Mouse (Mus musculus): ENCODE data around the gene Gm11492. TPM values are rescaled to one million over a fixed set of nuclear protein-coding genes. Genes with fewer than 3 reads are reported as not detected.

Gene Gm11492
- polyA plus RNA-seq, 1 experiment from 2014 or later: not detected

GRCm38 (mm10) chr11:87600322-87600853 is 33.9 kb downstream of the Gm11492 start:
- Histone ChIP-seq H3K27ac (ENCODE audit: low read length) (no peak overlapping the region), H3K4me1 (ENCODE audit: control insufficient read depth, insufficient read depth, low read length) (peaks cover 10% of the 10 kb centered on the region), H3K36me3 (ENCODE audit: control insufficient read depth, insufficient read depth, low read length) (peaks cover 79% of the 10 kb centered on the region), H3K9me3 (ENCODE audit: control insufficient read depth, low read depth, low read length) (no peaks in the 10 kb centered on the region), H3K27me3 (ENCODE audit: control insufficient read depth, insufficient read depth, low read length) (no peaks in the 10 kb centered on the region), H3K4me3 (ENCODE audit: low read depth, low read length) (no peak overlapping the region), H3K4me2 (replicated peaks; ENCODE audit: low read depth, low read length) (no peak overlapping the region), H3K9ac (replicated peaks; ENCODE audit: low read depth, low read length) (no peak overlapping the region)
- ATAC-seq (ENCODE audit: insufficient number of reproducible peaks, insufficient read depth, low FRiP score, low read depth): no peak
- WGBS: 93% methylated on average over 10 of the region's 10 CpGs

DNA sequence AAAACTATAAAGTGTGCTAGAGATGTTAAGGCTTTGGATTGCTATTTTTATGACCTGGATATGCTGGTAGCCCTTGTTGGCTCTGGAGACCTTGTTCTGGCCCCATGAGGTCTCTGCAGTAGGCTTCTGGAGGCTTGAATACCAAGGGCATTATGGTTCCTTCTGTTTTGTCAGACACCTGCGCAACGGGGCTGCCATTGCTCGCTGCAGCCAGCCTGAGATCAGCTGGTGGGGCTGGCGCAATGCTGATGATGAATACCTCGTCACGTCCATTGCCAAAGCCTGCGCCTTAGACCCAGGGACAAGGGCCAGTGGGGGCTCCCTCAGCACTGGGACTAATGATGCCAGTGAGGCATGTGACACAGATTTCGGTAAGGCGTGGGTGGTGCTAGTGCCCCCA is 35.8 kb downstream of the Gm11492 start:
- H3K4me3 ChIP-seq (ENCODE audit: low read depth, low read length): no peak overlapping the region
- H3K9ac ChIP-seq (replicated peaks; ENCODE audit: low read depth, low read length): no peak overlapping the region
- 94% methylated on average over 9 of the region's 9 CpGs for WGBS
- peaks cover 88% of the 10 kb centered on the region for H3K36me3 ChIP-seq (ENCODE audit: control insufficient read depth, insufficient read depth, low read length)
- no peaks in the 10 kb centered on the region for H3K27me3 ChIP-seq (ENCODE audit: control insufficient read depth, insufficient read depth, low read length)
- no peaks in the 10 kb centered on the region for H3K9me3 ChIP-seq (ENCODE audit: control insufficient read depth, low read depth, low read length)
- no peak overlapping the region for H3K4me2 ChIP-seq (replicated peaks; ENCODE audit: low read depth, low read length)
- ATAC-seq (ENCODE audit: insufficient number of reproducible peaks, insufficient read depth, low FRiP score, low read depth): no peak
- no peak overlapping the region for H3K27ac ChIP-seq (ENCODE audit: low read length)
- no peaks in the 10 kb centered on the region for H3K4me1 ChIP-seq (ENCODE audit: control insufficient read depth, insufficient read depth, low read length)

DNA sequence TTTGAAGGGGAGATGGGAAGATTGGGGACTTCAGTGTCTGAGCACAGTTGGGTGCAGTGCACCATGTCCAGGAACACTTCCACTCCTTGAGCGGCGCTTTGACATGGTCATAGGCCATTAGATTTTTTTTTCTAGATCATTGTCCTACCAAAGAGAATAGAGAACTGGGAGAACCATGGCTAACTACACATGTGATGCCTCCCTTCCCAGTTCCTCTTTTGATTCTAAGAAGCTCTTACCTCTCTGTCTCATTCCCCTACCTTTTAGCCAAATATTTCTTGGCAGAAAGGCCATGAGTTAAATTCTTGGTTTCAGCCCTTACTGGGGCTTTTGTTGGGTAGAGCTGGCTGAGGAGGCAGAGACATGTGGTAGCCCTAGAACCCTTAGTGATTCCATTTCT is 37.1 kb downstream of the Gm11492 start:
- H3K4me1 ChIP-seq (ENCODE audit: control insufficient read depth, insufficient read depth, low read length): no peaks in the 10 kb centered on the region
- no peak overlapping the region for H3K4me3 ChIP-seq (ENCODE audit: low read depth, low read length)
- no peaks in the 10 kb centered on the region for H3K9me3 ChIP-seq (ENCODE audit: control insufficient read depth, low read depth, low read length)
- ATAC-seq (ENCODE audit: insufficient number of reproducible peaks, insufficient read depth, low FRiP score, low read depth): no peak
- 98% methylated on average over 2 of the region's 2 CpGs for WGBS
- no peak overlapping the region for H3K9ac ChIP-seq (replicated peaks; ENCODE audit: low read depth, low read length)
- H3K27ac ChIP-seq (ENCODE audit: low read length): no peak overlapping the region
- H3K4me2 ChIP-seq (replicated peaks; ENCODE audit: low read depth, low read length): no peak overlapping the region
- no peaks in the 10 kb centered on the region for H3K27me3 ChIP-seq (ENCODE audit: control insufficient read depth, insufficient read depth, low read length)
- H3K36me3 ChIP-seq (ENCODE audit: control insufficient read depth, insufficient read depth, low read length): peaks cover 89% of the 10 kb centered on the region

DNA sequence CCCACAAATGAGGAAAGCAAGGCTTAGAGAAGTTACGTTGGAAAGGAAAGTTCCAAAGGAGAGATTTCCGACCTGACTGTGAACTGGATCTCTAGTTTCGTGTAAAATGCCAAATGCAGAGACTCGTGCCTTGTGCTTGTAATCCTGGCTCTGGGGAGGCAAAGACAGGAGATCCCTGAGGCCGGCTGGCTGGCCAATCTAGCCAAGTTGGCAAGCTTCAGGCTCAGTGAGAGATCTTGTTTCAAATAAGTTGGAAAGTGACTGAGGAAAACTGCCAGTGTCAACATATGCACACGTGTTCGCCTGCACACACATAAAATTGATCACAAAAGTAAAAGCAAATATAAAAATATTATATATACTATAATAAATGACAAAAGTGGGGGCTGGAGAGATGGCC is 42.8 kb downstream of the Gm11492 start:
- 91% methylated on average over 7 of the region's 7 CpGs for WGBS
- H3K27ac ChIP-seq (ENCODE audit: low read length): no peak overlapping the region
- no peak overlapping the region for H3K4me2 ChIP-seq (replicated peaks; ENCODE audit: low read depth, low read length)
- no peaks in the 10 kb centered on the region for H3K9me3 ChIP-seq (ENCODE audit: control insufficient read depth, low read depth, low read length)
- no peak overlapping the region for H3K4me3 ChIP-seq (ENCODE audit: low read depth, low read length)
- H3K36me3 ChIP-seq (ENCODE audit: control insufficient read depth, insufficient read depth, low read length): peaks cover 85% of the 10 kb centered on the region
- H3K4me1 ChIP-seq (ENCODE audit: control insufficient read depth, insufficient read depth, low read length): no peaks in the 10 kb centered on the region
- no peaks in the 10 kb centered on the region for H3K27me3 ChIP-seq (ENCODE audit: control insufficient read depth, insufficient read depth, low read length)
- no peak for ATAC-seq (ENCODE audit: insufficient number of reproducible peaks, insufficient read depth, low FRiP score, low read depth)
- no peak overlapping the region for H3K9ac ChIP-seq (replicated peaks; ENCODE audit: low read depth, low read length)

- H3K27ac ChIP-seq (ENCODE audit: low read length): no peak overlapping the region
- H3K27me3 ChIP-seq (ENCODE audit: control insufficient read depth, insufficient read depth, low read length): no peaks in the 10 kb centered on the region
- no peaks in the 10 kb centered on the region for H3K9me3 ChIP-seq (ENCODE audit: control insufficient read depth, low read depth, low read length)
- no peak overlapping the region for H3K4me2 ChIP-seq (replicated peaks; ENCODE audit: low read depth, low read length)
- H3K4me1 ChIP-seq (ENCODE audit: control insufficient read depth, insufficient read depth, low read length): no peaks in the 10 kb centered on the region
- H3K36me3 ChIP-seq (ENCODE audit: control insufficient read depth, insufficient read depth, low read length): peaks cover 86% of the 10 kb centered on the region
- WGBS: 86% methylated on average over 9 of the region's 9 CpGs
- H3K4me3 ChIP-seq (ENCODE audit: low read depth, low read length): no peak overlapping the region
- no peak for ATAC-seq (ENCODE audit: insufficient number of reproducible peaks, insufficient read depth, low FRiP score, low read depth)
- no peak overlapping the region for H3K9ac ChIP-seq (replicated peaks; ENCODE audit: low read depth, low read length)
Measured at GRCm38 (mm10) chr11:87611547-87611946, 45.1 kb downstream of the Gm11492 start.

DNA sequence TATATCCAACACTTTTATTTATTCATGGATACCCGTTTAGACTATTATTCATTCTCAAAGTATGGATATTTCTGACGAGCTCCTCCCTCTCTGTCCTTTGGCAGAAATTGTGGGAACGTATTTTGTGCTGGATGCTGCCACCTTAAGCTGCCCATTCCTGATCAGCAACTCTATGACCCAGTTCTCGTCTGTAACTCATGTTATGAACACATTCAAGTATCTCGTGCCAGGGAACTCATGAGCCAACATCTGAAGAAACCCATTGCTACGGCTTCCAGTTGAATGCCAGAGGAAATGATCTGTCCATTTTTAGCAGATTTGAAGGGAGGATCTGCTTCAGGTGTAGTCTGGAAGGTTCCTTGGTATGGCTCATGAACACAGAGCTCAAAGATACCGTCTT is 47.5 kb downstream of the Gm11492 start:
- Histone ChIP-seq H3K4me3 (ENCODE audit: low read depth, low read length) (no peak overlapping the region), H3K36me3 (ENCODE audit: control insufficient read depth, insufficient read depth, low read length) (peaks cover 82% of the 10 kb centered on the region), H3K4me2 (replicated peaks; ENCODE audit: low read depth, low read length) (no peak overlapping the region), H3K9ac (replicated peaks; ENCODE audit: low read depth, low read length) (no peak overlapping the region), H3K4me1 (ENCODE audit: control insufficient read depth, insufficient read depth, low read length) (no peaks in the 10 kb centered on the region), H3K9me3 (ENCODE audit: control insufficient read depth, low read depth, low read length) (0 out of 2 replicates have a peak, but pooled peaks cover 2% of the 10 kb centered on the region), H3K27ac (ENCODE audit: low read length) (no peak overlapping the region), H3K27me3 (ENCODE audit: control insufficient read depth, insufficient read depth, low read length) (no peaks in the 10 kb centered on the region)
- ATAC-seq (ENCODE audit: insufficient number of reproducible peaks, insufficient read depth, low FRiP score, low read depth): no peak
- 89% methylated on average over 7 of the region's 7 CpGs for WGBS

- Histone ChIP-seq H3K4me3 (ENCODE audit: low read depth, low read length) (no peak overlapping the region), H3K36me3 (ENCODE audit: control insufficient read depth, insufficient read depth, low read length) (peaks cover 73% of the 10 kb centered on the region), H3K9me3 (ENCODE audit: control insufficient read depth, low read depth, low read length) (0 out of 2 replicates have a peak, but pooled peaks cover 2% of the 10 kb centered on the region), H3K9ac (replicated peaks; ENCODE audit: low read depth, low read length) (no peak overlapping the region), H3K4me1 (ENCODE audit: control insufficient read depth, insufficient read depth, low read length) (no peaks in the 10 kb centered on the region), H3K4me2 (replicated peaks; ENCODE audit: low read depth, low read length) (no peak overlapping the region), H3K27ac (ENCODE audit: low read length) (no peak overlapping the region), H3K27me3 (ENCODE audit: control insufficient read depth, insufficient read depth, low read length) (no peaks in the 10 kb centered on the region)
- no peak for ATAC-seq (ENCODE audit: insufficient number of reproducible peaks, insufficient read depth, low FRiP score, low read depth)
- WGBS: 90% methylated on average over 5 of the region's 5 CpGs
Measured at GRCm38 (mm10) chr11:87615551-87615950, 49.1 kb downstream of the Gm11492 start.

DNA sequence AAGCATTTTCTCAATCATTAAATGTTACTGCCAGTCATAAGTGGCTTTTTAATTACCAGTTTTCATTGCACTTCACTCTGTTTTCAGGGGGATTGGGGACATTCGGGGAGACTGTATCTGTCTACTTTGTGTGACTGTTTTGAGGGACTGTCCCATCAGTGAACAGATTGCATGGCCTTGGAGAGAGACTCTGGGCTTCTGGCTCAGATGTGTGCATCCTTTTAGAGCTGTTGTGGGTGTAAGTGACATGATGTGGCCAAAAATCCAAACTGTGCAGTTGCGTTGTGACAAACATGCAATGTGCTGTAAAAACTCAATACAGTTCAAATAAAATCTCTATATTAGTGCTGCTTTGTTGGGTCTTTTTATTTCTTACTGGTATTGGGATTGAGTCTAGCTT is 49.5 kb downstream of the Gm11492 start:
- Histone ChIP-seq H3K27ac (ENCODE audit: low read length) (no peak overlapping the region), H3K9ac (replicated peaks; ENCODE audit: low read depth, low read length) (no peak overlapping the region), H3K27me3 (ENCODE audit: control insufficient read depth, insufficient read depth, low read length) (no peaks in the 10 kb centered on the region), H3K36me3 (ENCODE audit: control insufficient read depth, insufficient read depth, low read length) (peaks cover 69% of the 10 kb centered on the region), H3K9me3 (ENCODE audit: control insufficient read depth, low read depth, low read length) (0 out of 2 replicates have a peak, but pooled peaks cover 2% of the 10 kb centered on the region), H3K4me2 (replicated peaks; ENCODE audit: low read depth, low read length) (no peak overlapping the region), H3K4me3 (ENCODE audit: low read depth, low read length) (no peak overlapping the region), H3K4me1 (ENCODE audit: control insufficient read depth, insufficient read depth, low read length) (no peaks in the 10 kb centered on the region)
- 99% methylated on average over 2 of the region's 2 CpGs for WGBS
- ATAC-seq (ENCODE audit: insufficient number of reproducible peaks, insufficient read depth, low FRiP score, low read depth): no peak

DNA sequence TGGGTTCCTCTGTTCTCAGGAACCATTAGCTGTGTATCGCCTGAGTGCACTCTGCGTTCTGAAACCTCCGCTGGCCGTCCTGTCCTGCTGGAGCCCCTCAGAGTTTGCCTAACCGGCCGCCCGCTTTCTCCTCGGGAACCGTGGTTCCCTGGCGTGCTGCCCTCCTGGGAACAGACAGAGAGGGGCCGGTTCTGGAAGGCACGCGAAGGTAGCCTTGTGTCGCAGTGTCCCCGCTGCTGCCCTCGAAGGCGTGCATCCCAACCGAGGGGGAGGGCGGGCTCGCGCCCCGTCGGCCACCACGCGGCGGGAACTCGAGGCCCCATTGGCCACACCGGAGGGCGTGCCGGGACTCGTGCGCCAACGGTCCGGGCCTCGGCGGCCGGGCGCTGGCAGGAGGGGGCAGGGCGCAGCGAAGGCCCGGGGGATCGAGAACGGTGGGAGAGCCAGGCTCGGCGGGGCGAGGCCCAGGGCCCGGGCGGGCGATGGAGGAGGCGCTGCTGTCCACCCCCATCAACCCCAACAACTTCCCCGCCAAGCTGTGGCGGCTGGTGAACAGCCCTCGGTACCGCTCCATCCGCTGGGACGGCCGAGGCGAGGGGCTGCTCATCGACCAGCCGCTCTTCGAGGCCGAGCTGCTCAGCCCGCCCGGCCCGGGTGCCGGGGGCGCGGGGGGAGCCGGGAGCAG is 50.5 kb downstream of the Gm11492 start, which contains the start of gene Hsf5:
Gene Hsf5, plus strand, starts transcription at position 375 of the 685 bp plus-strand sequence.
- no peaks in the 10 kb centered on the region for H3K27me3 ChIP-seq (ENCODE audit: control insufficient read depth, insufficient read depth, low read length)
- 0 out of 2 replicates have a peak, but pooled peaks cover 2% of the 10 kb centered on the region for H3K9me3 ChIP-seq (ENCODE audit: control insufficient read depth, low read depth, low read length)
- ATAC-seq (ENCODE audit: insufficient number of reproducible peaks, insufficient read depth, low FRiP score, low read depth): no peak
- H3K36me3 ChIP-seq (ENCODE audit: control insufficient read depth, insufficient read depth, low read length): peaks cover 59% of the 10 kb centered on the region
- 87% methylated on average over 67 of the region's 69 CpGs for WGBS
- no peak within 1 kb of the TSS for H3K4me2 ChIP-seq (replicated peaks; ENCODE audit: low read depth, low read length)
- no peaks in the 10 kb centered on the region for H3K4me1 ChIP-seq (ENCODE audit: control insufficient read depth, insufficient read depth, low read length)
- H3K27ac ChIP-seq (ENCODE audit: low read length): no peak within 1 kb of the TSS
- no peak within 1 kb of the TSS for H3K9ac ChIP-seq (replicated peaks; ENCODE audit: low read depth, low read length)
- no peak within 1 kb of the TSS for H3K4me3 ChIP-seq (ENCODE audit: low read depth, low read length)

Data from stomach, embryonic 14.5 days (tissue).